Mouse (Mus musculus): ENCODE data around the gene Irf2.

GRCm38 (mm10) chr8:46733603-46734002, 5.9 kb upstream of the Irf2 start:
- TF ChIP-seq E2F4 (IDR thresholded peaks at IDR 0.05; ENCODE audit: borderline replicate concordance, low read depth, low read length) = no peak
- no peak for TF ChIP-seq CTCF (IDR thresholded peaks at IDR 0.05 in 2 of 3, conservative IDR thresholded peaks at IDR 0.05 in 1 of 3; ENCODE audit: control insufficient read depth in 1 of 3, insufficient read depth in 1 of 3, low read depth in 2 of 3, low read length in 3 of 3, poor library complexity in 1 of 3, severe bottlenecking in 1 of 3)
- TF ChIP-seq ZC3H11A (IDR thresholded peaks at IDR 0.05; ENCODE audit: low read depth, low read length) = no peak
- TF ChIP-seq HCFC1 (IDR thresholded peaks at IDR 0.05; ENCODE audit: low read depth, low read length) = no peak
